Mouse (Mus musculus) heart, adult 2 months (tissue): ENCODE results near the gene Cd44.

ENCODE experiments used
- CTCF ChIP-seq: fragments of 200-600 bp; IDR thresholded peaks from 2 replicates; pipeline ENCODE4 v1.8.1; 2022; ENCODE audit warnings: antibody characterized with exemption, mild to moderate bottlenecking, moderate library complexity
- EP300 ChIP-seq: fragments of 200-500 bp; IDR thresholded peaks from 2 replicates; pipeline ENCODE4 v1.6.1; 2011; ENCODE audit warnings: low read depth, low read length, control low read depth; ENCODE audit not compliant: insufficient read depth
- POLR2A ChIP-seq: fragments of 200-500 bp; IDR thresholded peaks from 2 replicates; pipeline ENCODE4 v1.6.1; 2011; ENCODE audit warnings: mild to moderate bottlenecking, low read depth, low read length, control low read depth; ENCODE audit not compliant: insufficient read depth

DNA sequence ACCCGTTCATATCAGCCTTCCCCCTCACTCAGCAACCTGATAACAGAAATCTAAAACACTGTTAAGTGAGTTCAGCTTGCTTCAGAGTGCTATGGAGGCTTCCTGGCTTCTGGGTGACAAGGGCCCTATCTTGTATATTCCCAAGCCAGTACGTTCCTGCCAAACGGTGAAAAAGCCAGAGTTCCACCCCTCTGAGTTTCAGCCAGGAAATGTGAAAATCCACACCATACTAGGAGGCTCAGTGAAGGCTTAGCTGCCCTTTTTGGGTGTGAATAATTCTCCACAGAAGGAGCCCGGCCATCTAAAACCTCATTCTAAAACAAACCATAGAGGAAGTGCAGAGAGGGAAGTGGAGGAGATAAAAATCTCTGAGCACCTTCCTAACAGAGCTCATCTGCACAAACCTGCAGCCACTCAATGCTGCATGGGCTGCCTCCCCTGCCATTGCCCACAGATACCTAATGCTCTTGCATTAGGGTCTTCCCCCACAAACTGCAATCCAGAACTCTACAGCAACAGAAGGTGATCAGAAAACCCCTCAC lies 49.5 kb downstream of the Cd44 start:
- TF ChIP-seq CTCF (no peak), POLR2A (no peak), EP300 (no peak)
